Mouse (Mus musculus) T-cell, adult 2 months (primary cell): ENCODE measurements around the gene Lcp2.
A peak's percentile ranks its signal among the peaks of the same experiment; 100 is the strongest.

Source experiments
- DNase-seq: peaks from one replicate; pipeline ENCODE4 v3.0.0; 2022; ENCODE audit warnings: low spot score

The Lcp2 gene

DNA sequence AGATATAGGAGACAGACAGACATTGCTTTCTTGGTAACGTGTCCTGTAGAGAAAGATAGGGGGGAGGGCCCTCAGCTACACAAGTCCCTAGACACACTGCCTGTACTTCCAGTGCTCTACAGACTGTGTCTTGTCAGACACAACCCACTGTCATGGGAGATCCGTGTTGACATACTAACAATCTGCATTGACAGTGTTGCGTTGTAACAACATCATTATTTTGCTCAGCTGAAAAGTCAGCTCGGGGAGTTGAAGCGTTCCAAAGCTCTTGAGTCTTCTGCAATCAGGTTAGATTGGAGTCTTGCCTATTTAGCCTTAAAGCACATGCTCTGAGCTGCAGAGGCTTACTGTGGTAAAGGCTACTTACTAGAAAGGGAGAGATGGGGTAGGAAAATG lies 820 bp downstream of the Lcp2 start:
- DNase-seq = no peak

DNA sequence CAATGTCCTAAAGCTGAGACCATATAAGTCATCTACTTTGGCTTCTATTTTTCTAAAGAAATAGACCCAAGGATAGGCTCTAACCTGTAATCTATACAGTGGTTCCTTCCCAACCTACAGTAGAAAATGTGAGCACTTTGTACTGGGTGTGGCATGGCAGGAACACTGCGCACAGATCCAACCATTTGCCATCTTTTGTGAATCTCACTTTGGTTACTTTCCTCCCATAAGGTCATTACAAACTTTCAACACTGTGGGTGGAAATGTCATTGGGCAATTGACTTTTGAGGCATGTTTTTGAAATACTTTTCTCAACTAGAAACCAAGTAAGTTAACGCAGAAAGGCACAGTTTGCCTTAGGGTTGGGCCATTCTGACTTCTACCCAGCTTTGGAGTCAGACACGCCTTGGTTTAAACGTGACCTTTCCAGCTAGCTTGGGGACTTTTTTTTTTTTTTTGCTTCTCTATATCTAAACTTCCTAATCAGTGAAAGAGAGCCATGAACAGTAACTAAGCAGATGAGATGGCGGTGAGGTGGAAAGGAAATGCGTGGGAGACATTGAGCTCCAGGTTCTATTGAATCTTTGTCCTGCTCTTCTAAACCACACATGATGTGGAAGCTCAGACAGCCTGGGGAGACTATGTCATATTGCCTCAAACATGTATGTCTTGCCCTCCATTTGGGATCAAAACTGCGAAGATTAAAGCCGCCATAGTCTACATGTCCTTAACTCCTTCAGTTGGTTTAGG lies 1.8 kb downstream of the Lcp2 start:
- peak; percentile 46 for DNase-seq

DNA sequence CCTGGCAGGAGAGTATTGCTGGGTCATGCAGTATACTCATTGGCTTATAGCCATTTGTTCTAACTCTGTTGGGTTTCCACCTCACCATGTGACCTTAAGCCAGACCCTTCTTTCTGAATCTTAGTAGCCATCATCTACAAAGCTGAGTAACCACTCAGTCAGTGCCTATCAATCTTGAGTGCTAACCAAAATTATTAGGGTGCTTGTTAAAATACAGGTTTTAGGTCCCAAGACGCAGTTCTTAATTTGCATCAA lies 2.3 kb downstream of the Lcp2 start:
- no peak for DNase-seq

DNA sequence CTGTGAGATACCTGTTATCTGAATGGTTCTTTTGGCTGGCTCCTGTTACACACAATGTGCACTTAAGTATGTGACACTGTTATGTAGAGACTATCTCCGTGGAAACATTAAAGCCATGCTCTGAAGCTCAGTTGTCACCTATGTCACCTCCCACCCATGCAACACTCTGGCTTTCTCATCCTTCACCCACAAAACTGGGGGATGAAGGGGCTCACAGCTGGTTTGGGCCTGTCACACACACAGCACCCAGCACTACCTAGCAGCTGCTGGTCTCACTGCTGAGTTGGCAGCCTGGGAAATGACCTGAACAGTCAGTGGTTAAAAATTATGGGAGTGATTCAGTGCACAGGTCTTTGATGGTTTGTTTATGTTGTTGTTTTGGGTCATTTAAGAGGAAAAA lies 3.3 kb downstream of the Lcp2 start:
- DNase-seq = no peak

DNA sequence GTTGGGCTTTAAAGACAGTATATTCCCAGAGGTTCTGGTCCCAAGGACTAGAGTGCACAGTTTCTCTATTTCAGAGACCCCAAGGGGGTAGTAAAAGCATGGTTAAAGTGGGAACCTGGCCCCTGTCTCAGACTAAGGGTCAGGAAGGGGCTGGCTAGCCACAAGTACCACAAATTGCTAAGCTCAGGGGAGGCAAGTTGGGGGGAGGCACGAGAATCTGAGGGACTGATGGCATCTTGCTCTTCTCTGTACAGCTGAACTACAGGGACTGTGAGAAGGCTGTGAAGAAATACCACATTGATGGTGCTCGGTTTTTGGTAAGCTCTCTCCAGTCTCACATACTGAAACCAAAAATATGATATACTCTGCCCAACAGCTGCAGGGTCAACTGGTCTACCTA lies 3.9 kb downstream of the Lcp2 start:
- DNase-seq = no peak

DNA sequence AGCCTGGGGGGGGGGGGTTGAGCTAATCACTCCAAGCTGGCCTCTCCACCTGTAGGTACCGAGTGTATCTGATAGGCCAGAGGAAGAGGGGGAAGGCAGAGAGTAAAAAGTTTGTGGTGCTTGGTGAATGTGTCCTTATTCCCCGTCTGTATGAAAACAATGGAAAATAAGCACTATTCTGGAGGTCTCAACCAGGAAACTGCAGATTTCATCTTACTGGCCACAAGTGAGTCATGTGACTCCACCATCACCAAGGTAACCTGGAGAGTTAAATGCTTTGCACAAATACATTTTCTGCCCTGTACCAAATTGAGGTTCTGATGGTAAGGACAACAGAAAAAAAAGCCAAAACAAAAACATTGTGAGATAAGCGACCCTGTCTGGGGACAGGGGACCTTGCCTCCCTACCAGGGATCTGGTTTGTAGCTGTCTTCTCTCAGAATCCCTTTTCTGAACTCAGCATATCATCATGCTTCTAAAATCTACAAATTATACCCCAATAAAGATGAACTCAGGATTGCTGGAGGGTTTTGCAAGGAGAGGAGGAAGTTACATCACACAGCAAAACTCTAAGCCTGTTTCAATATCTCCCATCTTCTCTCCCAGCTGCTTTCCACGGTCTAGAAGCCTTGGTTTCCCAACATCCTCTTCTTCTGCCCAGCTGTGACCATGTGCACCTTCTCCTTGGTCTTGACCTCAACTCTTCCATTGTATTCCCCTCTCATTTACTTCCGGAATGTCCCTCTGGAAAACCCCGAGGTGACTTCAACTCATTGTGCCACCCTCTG lies 6.5 kb downstream of the Lcp2 start:
- DNase-seq = no peak

DNA sequence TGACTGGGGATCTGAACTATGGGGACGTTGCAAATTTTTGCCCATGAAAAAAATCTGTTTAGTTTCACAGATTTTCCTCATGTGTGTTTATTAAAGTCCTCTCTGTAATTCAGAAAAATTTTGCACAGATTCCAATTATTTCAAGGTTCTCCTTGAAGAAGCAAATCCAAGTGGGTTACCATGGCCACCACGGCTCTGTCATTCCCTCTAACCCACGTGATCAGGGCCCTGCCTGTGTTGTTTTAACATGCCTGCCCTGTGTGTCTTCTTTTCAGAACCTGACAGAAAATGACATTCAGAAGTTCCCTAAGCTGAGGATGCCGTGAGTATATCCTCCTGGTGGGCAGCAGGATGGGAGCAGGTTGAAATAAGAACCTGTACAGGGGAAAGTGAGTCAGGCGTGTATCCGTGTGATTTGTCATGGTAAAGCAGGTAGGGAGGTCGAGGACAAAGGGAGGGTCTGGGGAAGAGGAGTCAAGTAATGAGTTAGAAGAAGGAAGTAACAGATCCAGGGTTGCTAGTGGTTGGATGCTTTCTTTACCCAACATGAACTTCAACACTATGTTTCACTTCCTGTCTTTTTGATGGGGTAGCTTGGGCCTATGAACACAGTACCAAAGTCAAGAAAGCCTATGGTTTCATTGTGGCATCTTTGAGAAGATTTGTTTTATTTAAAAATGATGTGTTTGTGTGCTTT lies 7.5 kb downstream of the Lcp2 start:
- DNase-seq = no peak

DNA sequence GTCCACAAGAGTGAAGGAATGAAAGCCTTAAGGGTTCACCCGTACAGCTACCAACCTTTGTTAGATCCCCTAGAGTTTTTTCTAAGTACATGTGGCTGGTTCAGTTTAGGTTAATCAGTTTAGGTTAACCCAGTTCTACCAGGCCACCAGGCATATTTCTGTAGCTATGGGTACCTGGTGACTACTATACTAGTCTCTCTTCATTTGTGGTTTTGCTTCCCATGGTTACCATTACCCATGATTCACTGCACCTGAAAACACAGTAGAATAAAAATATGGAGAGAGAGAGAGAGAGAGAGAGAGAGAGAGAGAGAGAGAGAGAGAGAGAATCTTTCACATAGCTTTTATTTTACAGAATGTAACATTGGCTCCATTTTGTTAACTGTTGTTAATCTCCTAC lies 10.0 kb downstream of the Lcp2 start:
- no peak for DNase-seq

DNA sequence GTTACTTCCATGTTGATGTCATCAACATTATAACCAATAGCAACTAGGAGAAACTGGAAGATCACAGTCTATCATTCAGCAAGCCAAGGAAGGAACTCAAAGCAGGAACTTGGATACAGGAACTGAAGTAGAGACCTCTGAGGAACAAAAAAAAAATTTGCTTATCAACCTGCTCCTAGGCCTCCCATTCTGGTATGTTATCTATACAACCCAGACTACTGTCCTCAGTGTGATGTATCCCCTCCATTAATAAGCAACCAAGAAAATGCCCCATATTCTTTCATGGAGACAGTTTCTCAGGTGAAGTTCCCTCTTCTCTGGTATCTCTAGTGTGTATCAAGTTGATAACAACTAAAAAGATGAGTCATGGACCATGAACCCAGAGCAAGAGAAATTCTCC lies 11.6 kb downstream of the Lcp2 start:
- no peak for DNase-seq

DNA sequence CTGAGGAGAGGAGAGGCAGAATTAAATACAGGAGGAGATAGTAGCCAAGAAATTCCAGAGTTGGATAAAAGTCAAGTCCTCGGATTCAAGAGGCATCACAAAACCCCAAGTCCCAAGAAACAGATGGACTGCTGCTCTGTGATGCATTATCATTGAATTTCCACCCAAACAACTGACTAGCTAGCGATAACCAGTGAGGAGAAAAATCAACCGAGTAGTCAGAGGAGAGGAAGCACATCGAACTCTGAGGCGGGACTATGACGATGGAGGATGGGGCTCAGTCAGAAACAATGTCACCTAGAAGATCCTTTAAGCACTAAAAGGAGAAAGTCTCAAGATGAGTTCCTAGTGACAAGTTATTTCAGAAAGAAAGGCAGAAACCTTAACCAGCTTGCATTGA lies 12.2 kb downstream of the Lcp2 start:
- no peak for DNase-seq

DNA sequence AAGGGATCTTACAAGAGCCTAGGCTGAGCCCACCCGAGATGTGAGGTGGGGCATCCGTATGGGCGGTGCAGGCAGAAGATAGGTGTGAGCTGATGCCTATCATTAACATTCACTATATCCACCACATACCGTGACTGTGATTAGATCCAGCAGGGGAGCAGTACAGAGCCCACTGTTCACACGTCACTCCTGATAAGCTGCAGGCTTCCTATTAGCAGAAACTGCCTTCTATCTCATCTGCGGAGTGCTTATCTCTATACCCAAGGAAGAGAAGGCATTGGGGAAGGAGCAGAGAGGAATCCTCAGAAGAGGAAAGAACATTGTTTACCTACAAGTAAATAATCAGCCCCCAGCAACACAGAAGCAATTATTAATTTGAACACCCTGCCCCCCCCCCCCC lies 15.0 kb downstream of the Lcp2 start:
- DNase-seq = no peak

DNA sequence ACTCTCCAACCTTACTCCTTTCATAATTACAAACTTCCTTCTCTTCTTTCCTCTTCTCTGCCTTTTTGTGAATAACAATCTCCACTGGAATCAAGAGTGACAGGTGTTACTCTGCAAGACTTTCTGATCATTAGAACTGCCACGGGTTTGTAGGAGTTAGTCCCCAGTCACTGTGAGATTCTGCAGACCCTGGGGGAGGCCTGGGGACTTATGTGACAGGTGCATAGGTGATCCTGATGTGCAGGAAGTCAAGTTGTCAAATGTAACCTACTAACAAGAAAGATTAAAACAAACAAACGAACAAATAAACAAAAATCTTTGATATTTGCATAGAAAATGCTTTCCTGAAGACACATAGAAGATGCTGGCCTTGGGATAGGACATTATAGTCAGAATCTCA lies 16.5 kb downstream of the Lcp2 start:
- no peak for DNase-seq

DNA sequence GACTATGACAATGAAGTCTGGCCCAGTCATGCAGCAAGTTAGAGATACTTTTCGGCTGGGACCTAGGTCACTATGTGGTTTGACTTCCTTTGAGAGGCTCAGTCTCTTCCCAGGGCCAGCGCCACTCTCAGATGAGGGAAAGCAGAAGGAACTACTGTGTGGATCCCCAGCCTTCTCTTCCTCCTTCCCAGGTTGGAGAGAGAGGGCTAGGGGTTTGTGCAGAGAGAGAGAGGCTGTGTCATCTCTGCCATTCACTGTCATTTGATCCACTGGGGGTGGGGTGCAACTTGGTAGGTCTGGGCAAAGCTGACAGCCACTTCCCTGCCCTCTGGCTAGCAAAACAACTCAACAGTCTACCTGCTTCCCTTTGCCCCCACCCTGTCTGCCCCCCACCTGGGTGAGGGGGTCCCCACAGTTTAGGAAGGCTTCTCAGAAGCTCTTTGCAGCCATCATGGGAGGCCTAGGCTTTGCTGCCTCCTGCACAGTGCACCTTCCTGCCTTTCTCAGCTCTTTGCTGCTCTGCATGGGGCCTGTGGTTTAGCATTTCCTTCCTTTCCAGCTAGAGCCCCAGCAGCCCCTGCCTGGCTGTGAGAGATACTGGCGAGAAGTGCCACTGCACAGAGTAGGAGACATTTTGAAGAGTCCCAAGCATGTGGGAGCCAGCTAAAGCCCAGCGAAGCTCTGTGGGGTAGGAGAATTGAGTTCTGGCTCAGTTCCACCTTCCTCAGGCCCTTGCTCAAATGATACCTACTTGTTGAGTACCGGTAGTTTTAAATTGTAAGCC lies 17.2 kb downstream of the Lcp2 start:
- DNase-seq = peak; percentile 85

DNA sequence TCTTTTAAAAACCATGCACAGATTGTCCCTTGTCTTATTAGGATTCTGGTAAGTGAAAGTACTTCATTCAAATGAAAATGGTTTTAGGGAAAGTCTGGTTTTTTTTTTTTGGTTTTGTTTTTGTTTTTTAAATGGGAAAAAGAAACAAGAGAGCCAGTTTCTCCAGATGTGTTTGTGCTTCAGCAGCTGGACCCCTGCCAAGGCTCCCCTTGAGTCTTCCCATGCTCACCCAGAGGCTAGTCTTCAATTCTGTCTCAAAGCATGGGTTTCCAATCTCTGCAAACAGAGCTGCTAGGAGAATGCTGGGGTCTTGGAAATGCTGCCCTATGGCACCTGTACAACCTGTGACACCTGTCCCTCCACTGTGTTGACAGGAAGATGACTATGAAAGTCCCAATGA lies 23.9 kb downstream of the Lcp2 start:
- no peak for DNase-seq

DNA sequence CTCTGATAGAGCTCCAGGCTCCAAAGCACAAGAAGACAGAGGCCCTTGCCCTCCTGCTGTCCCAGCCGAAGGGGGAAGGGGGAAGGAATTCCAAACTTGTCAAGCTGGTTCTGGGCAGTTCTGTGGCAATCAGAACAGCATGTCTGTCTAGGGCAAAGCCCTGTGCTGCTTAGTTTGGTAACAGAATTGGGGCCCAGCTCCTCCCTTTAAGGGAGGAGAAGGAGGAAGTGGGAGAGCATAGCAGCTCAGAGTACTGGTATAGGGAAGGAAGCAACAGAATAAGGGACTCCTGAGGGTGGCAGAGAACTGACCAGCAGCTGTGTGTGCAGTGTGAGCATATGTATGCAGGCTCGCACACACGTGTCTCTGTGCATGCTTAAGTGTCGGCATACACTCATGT lies 25.6 kb downstream of the Lcp2 start:
- DNase-seq = no peak

DNA sequence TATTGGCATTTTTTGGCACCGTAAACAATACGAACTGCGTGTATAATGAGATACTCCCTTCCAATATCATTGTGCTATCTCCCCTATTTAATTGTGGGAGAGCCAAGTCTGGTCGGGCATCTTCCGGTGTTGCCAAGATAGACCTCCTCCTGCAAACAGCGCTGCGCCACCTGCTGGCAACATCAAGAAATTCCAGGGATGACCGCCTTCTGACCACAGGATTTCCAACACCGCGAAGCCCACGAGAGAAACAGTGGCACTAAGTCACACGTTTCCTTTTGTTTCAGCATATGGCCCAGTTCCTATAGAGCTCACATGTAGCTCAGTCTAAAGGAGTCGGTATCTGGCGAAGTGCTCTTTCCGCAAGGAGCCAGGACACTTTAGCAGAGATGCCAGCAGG lies 27.1 kb downstream of the Lcp2 start:
- peak; percentile 53 for DNase-seq

DNA sequence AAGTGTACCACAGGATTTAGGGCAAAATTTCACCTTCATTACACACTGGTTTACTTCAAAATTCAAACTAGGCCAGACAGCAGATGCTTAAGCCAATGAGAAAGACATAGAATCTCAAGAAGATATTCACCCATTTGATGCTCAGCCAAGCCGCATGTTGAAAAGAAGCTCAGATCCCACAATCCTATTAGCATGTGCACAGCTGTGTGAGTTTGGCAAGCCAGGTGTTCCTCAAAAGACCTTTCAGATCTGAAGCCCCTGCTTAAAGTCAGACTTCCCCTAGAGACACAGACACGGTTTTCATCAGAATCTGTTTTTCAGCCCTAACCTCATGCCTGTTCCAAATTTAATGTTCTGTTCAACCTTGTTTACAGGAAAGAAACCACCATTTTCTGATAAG lies 31.1 kb downstream of the Lcp2 start:
- DNase-seq = no peak

DNA sequence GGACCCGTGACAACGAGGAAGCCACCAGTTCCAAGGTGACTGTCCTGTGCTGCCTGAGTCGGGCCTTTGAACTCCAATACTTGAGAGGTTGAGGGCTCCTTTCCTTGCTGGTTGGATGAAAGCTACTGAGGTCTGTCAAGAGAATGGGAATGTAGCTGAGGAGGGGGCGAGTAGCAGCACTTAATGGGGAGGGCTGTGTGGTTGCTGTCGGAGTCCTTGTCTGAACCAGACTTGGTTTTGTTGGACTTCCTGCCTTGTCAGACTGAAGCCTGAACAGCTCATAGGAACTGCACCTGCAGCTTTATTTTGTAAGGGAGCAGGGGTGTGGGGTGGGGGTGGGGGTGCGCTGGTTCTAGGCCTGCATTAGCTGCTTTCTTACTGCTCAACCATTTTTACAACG lies 31.9 kb downstream of the Lcp2 start:
- no peak for DNase-seq

DNA sequence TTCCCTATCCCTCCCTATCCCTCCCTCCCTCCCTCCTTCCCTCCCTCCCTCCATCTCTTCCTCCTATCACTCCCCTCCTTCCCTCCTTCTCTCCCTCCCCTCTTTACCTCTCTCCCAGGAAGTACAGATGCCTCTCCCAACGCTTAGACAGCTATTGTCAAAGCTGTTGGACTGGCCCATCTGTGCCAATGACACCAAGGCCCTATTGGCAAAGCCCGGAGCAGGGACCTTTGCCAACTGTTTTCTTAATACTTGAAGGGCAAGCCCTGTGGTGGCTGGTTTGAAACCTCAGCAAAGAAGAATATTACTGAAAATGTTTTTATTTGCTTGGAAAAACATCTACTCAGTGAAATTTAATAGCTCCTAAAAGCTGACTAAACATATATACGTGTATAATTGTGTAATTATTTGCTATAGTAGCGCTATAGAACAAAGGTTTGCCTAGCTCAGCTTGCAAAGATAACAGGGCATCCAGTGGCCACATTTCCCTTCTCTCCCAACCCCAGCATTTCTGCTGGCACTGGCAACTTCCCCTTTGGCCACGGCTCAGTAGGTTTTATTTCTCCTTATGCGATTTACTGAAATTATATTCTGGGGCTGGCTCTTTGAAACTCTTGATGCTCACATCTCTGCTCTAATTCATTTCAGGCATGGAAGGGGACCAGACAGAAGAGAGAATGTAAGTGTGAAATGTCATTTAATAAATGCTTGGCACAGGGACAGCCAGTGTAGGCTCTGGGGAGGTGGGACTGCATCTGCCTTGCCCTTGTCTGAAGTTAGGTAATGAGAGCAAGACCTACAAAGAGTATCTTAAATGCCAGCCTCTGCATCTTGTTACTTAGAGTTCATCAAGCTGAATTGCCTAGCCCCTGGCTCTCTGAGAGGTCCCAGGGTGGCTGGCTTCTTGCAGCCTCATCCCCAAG lies 33.1 kb downstream of the Lcp2 start:
- DNase-seq = no peak

DNA sequence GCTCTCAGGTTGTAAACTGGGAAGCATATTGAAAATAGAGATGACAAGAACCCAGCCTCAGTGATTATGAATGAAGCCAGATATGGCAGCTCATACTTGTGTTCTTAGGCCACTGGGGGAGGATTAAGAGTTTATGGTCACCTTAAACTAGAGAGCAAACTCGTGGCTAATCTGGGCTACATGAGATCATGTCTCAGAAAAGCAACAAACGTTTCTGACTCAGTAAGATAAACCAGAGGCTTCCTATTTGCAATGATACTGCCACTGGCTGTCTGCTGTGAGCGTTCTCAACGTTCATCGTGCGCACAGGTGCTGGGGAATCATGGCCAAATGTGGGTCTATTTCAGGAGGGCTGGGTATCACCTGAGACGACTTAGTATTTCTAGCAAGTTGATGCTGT lies 37.1 kb downstream of the Lcp2 start:
- DNase-seq = no peak

DNA sequence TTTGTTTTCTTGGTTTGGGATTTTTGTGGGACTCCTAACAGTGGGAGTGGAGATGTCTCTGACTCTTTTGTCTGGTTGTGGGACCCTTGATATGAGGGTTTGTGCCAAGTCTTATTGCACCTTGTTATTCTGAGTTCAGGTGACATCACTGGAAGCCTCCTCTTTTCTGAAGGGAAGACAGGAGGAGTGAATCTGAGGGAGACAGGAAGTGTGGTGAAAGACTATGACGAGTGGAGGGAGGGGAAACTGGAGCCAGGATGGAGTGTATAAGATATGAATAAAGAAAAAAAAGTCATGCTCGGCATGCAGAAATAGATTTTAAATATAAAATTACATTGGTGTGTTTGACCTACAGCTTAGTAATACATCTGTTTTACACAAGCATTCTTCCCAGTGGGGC lies 37.9 kb downstream of the Lcp2 start:
- no peak for DNase-seq
